Mouse (Mus musculus): ENCODE results near the gene Ghrh. TPM values are rescaled to one million over a fixed set of nuclear protein-coding genes. Genes with fewer than 3 reads are reported as not detected.

Ghrh gene
- total and polyA plus RNA-seq, 3 experiments = not detected

- in situ Hi-C loops (cut with MboI; ENCODE audit: low pct_ligation_motif_present, low pct_unique_long_range_greater_than_20kb, low sequenced_read_pairs) = no loop called here
- no peak for TF ChIP-seq UBTF (IDR thresholded peaks at IDR 0.05; ENCODE audit: low read depth, low read length)
- no peak for TF ChIP-seq GABPA (IDR thresholded peaks at IDR 0.05; ENCODE audit: insufficient replicate concordance, low read depth, low read length)
- TF ChIP-seq POLR2AphosphoS2 (IDR thresholded peaks at IDR 0.05; ENCODE audit: low read depth, low read length) = no peak
- no peak for TF ChIP-seq BHLHE40 (IDR thresholded peaks at IDR 0.05; ENCODE audit: low read depth, low read length)
- TF ChIP-seq EP300 (IDR thresholded peaks at IDR 0.05; ENCODE audit: low read length) = no peak
- TF ChIP-seq PAX5 (IDR thresholded peaks at IDR 0.05; ENCODE audit: low read length) = no peak
- Histone ChIP-seq H3K4me1 (ENCODE audit: control insufficient read depth in 1 of 2, insufficient read depth in 2 of 2) (no peaks in the 10 kb centered on the region), H3K9me3 (replicated peaks; ENCODE audit: low read length) (no peaks in the 10 kb centered on the region), H3K27me3 (replicated peaks) (no peaks in the 10 kb centered on the region), H3K79me2 (replicated peaks; ENCODE audit: control insufficient read depth, extremely low read depth, insufficient read depth, poor library complexity, severe bottlenecking) (no peaks in the 10 kb centered on the region), H3K4me3 (replicated peaks in 1 of 3; ENCODE audit: low read depth in 2 of 3, low read length in 2 of 3, poor library complexity in 1 of 3) (no peak overlapping the region), H3K4me2 (ENCODE audit: insufficient read depth, low read depth, poor library complexity, severe bottlenecking) (no peak overlapping the region), H3K27ac (ENCODE audit: insufficient read depth, low read depth) (no peak overlapping the region), H3K9ac (ENCODE audit: insufficient read depth, low read depth) (no peak overlapping the region), H3K36me3 (replicated peaks in 1 of 2; ENCODE audit: control insufficient read depth in 1 of 2, insufficient read depth in 1 of 2, low read length in 1 of 2) (peaks cover 86 to 93% of the 10 kb centered on the region in 2 experiments)
- no peak for DNase-seq (ENCODE audit: extremely low read depth)
- dilution Hi-C loops (cut with MboI; ENCODE audit: extremely low pct_ligation_motif_present, extremely low pct_unique_long_range_greater_than_20kb, low sequenced_read_pairs) = no loop called here
Measured at GRCm38 (mm10) chr2:157315486-157315885, 31.8 kb downstream of the Ghrh start.

GRCm38 (mm10) chr2:157314310-157314709, 33.0 kb downstream of the Ghrh start:
- H3K27ac ChIP-seq (ENCODE audit: insufficient read depth, low read depth) = no peak overlapping the region
- H3K36me3 ChIP-seq (replicated peaks in 1 of 2; ENCODE audit: control insufficient read depth in 1 of 2, insufficient read depth in 1 of 2, low read length in 1 of 2) = peaks cover 89 to 95% of the 10 kb centered on the region in 2 experiments
- H3K4me2 ChIP-seq (ENCODE audit: insufficient read depth, low read depth, poor library complexity, severe bottlenecking) = no peak overlapping the region
- no peaks in the 10 kb centered on the region for H3K4me1 ChIP-seq (ENCODE audit: control insufficient read depth in 1 of 2, insufficient read depth in 2 of 2)
- no peak for DNase-seq (ENCODE audit: extremely low read depth)
- no peak for TF ChIP-seq ZKSCAN1 (IDR thresholded peaks at IDR 0.05; ENCODE audit: borderline replicate concordance, low read depth, low read length)
- TF ChIP-seq EP300 (IDR thresholded peaks at IDR 0.05; ENCODE audit: low read length) = no peak
- TF ChIP-seq RCOR1 (conservative IDR thresholded peaks at IDR 0.05; ENCODE audit: low read depth, low read length) = no peak
- TF ChIP-seq BHLHE40 (IDR thresholded peaks at IDR 0.05; ENCODE audit: low read depth, low read length) = no peak
- TF ChIP-seq TCF12 (IDR thresholded peaks at IDR 0.05; ENCODE audit: low read depth, low read length) = no peak
- no peak for TF ChIP-seq POLR2A (IDR thresholded peaks at IDR 0.05; ENCODE audit: low read depth, low read length)
- no peak for TF ChIP-seq MAZ (IDR thresholded peaks at IDR 0.05; ENCODE audit: low read depth, low read length)
- TF ChIP-seq CHD1 (IDR thresholded peaks at IDR 0.05; ENCODE audit: low read depth, low read length) = no peak
- no peak for TF ChIP-seq MXI1 (IDR thresholded peaks at IDR 0.05; ENCODE audit: low read depth, low read length)
- no peak for TF ChIP-seq CTCF (conservative IDR thresholded peaks at IDR 0.05 in 1 of 2, IDR thresholded peaks at IDR 0.05 in 1 of 2; ENCODE audit: low read depth in 2 of 2, low read length in 2 of 2)
- TF ChIP-seq UBTF (IDR thresholded peaks at IDR 0.05; ENCODE audit: low read depth, low read length) = no peak
- no peak for TF ChIP-seq IRF4 (IDR thresholded peaks at IDR 0.05; ENCODE audit: low read depth, low read length)
- TF ChIP-seq ETS1 (conservative IDR thresholded peaks at IDR 0.05; ENCODE audit: low read depth, low read length) = no peak
- no peak for TF ChIP-seq E2F4 (IDR thresholded peaks at IDR 0.05; ENCODE audit: insufficient replicate concordance, low read depth, low read length)
- H3K27me3 ChIP-seq (replicated peaks) = no peaks in the 10 kb centered on the region
- dilution Hi-C loops (cut with MboI; ENCODE audit: extremely low pct_ligation_motif_present, extremely low pct_unique_long_range_greater_than_20kb, low sequenced_read_pairs) (no loop called here), in situ Hi-C loops (cut with MboI; ENCODE audit: low pct_ligation_motif_present, low pct_unique_long_range_greater_than_20kb, low sequenced_read_pairs) (no loop called here)
- H3K4me3 ChIP-seq (replicated peaks in 1 of 3; ENCODE audit: low read depth in 2 of 3, low read length in 2 of 3, poor library complexity in 1 of 3) = no peak overlapping the region
- no peak overlapping the region for H3K9ac ChIP-seq (ENCODE audit: insufficient read depth, low read depth)
- H3K79me2 ChIP-seq (replicated peaks; ENCODE audit: control insufficient read depth, extremely low read depth, insufficient read depth, poor library complexity, severe bottlenecking) = no peaks in the 10 kb centered on the region
- no peaks in the 10 kb centered on the region for H3K9me3 ChIP-seq (replicated peaks; ENCODE audit: low read length)

Data from CH12.LX (cell line).